Mouse (Mus musculus): ENCODE measurements at regions not wholly inside any gene's neighbourhood (a gene's known extent, or its start where the extent isn't known, plus 50 kb on each side); places are given as distances from the start of the nearest gene placed in this dataset.

DNA sequence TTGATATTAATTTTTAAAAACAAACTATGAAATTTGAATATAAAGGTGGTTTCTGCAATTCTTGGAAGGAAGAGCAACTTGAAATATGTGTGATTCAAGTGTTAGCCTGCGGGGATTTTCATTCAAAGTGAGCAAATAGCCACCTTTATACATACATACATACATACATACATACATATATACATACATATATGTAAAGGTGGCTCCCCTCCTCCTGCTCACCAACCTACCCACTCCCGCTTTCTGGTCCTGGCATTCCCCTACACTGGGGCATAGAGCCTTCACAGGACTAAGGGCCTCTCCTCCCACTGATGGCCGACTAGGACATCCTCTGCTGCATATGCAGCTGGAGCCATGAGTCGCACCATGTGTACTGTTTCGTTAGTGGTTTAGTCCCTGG lies 221.3 kb upstream of the Pde3a start:
- DNase-seq = no peak

- no peak for DNase-seq
Observed at GRCm38 (mm10) chr6:141034824-141035223, 214.2 kb upstream of the Pde3a start.

GRCm38 (mm10) chr6:141041358-141041757 lies 207.7 kb upstream of the Pde3a start:
- no peak for DNase-seq

- peak; percentile 16 for DNase-seq
Observed at GRCm38 (mm10) chr6:141041781-141042625, 207.1 kb upstream of the Pde3a start.

DNA sequence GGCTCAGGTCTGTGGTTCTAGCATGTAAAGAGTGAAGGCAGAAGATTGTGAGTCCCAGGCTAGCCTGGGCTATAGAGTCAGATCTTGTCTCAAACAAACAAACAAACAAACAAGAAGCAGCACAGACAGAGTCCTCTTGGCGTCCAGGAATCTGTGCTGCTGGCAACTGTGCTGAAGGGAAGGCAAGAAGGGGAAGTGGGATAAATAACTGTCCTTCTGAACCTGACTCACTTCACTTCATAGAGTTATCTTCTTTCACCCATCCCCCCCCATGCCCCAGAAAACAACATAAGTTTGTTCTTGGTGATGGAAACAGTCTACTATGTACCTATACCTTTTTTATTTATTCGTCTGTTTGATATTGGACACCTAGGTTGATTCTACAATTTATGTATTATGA lies 200.8 kb upstream of the Pde3a start:
- no peak for DNase-seq

GRCm38 (mm10) chr6:141050038-141050684 lies 198.9 kb upstream of the Pde3a start:
- DNase-seq = no peak

- no peak for DNase-seq
Observed at GRCm38 (mm10) chr6:141054026-141054425, 195.0 kb upstream of the Pde3a start.

DNA sequence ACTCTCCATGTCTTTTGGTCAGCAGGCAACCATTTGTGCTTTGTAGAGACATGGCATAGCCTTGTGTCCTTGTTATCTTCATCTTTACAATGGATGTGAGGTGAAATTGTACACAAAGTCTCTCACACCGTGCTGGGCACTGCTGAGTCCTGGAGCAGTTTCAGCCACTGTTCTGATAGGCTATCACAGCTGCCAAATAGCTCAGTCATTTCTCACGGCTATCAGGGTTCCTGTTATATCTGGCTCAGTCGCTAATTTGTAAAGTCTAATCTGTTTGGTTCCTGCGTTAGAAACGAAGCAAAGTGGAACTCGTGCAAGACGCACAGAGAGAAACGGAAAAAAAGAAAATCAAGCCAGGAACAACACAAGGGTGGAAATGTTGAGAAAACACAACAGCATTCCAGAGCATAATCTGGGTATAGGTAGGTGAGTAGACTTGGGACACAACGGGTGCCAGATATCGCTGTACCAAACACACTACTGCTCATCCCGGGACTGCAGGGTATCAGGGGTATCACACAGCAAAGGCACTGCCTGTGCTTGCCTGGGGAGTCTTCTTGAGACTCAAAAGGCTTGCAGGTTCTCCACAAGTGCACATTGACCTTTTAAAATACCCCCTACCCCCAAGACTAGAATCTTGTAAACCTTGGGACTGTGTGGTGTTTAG lies 189.7 kb upstream of the Pde3a start:
- DNase-seq = no peak

GRCm38 (mm10) chr6:141065724-141066123 lies 183.3 kb upstream of the Pde3a start:
- DNase-seq = no peak

GRCm38 (mm10) chr6:141068861-141069467 lies 180.1 kb upstream of the Pde3a start:
- no peak for DNase-seq

DNA sequence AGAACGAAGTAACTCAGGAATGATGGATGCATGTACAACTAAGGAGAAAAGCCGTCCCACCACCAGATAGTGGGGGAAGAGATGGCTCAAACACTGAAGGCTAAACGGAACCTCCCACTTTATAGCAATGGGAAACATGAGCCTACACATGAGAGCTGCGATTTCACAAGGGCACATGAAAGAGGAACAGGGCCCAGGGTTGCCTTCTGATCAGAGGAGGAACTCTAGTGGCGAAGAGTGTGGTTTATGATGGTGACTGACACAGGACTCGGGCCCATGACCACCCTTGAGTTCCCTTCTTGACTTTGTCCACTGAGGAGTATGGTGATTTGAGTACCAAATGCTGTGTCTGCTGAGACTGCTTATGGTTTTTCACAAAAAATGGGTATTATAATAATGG lies 179.2 kb upstream of the Pde3a start:
- DNase-seq = no peak

GRCm38 (mm10) chr6:141071507-141071906 lies 177.6 kb upstream of the Pde3a start:
- no peak for DNase-seq

- DNase-seq = no peak
Observed at GRCm38 (mm10) chr6:141091076-141091780, 157.8 kb upstream of the Pde3a start.

DNA sequence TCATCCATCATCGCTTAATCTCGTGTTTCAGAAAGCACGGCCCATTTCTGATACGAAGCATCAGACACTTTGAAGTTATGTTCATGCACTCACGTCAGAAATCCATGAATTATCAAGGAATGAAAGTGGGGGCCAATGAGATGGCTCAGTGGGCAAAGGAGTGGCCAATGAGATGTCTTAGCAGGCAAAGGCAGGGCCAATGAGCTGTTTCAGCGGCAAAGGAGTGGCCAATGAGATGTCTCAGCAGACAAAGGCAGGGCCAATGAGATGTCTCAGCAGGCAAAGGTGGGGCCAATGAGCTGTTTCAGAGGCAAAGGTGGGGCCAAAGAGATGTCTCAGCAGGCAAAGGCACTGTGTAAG lies 157.3 kb upstream of the Pde3a start:
- DNase-seq = no peak

- DNase-seq = no peak
Observed at GRCm38 (mm10) chr6:141097338-141098122, 151.5 kb upstream of the Pde3a start.

- no peak for DNase-seq
Observed at GRCm38 (mm10) chr6:141118287-141118686, 130.8 kb upstream of the Pde3a start.

DNA sequence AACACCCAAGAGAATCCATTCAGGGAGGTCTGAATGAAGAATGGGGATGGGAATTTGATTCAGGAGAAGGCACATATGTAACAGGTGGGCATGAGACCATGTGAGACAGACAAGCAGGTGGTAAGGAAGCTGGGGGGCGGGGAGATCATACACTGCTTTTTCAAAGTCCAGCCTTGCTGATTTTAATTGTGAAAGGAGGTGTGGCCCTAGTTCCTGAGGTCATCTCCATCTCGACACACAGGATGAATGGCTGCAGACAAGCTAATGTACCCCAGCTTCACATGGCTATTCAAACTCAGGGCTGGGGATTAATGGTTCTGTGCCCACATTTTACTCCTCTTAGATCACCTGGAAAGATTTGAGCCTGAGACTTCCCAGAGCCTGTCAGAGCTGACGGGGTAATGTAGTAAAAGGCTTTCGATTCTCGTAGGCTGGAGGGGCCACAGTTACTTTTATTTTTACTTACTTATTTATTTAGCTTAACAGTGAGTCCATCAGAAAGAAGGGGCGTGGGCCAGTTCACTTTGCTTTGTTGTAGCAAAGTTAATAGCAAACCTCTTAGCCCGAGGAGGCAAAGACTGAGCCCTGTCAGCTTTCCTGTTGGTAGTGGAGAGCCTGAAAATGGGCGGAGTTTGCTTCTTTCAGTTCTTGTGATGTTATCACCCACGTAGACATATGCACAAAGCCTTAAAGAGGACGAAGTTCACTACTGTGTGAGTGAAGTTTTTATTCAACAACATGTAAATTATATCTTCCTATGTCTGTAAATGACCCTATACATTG lies 122.3 kb upstream of the Pde3a start:
- DNase-seq = no peak

DNA sequence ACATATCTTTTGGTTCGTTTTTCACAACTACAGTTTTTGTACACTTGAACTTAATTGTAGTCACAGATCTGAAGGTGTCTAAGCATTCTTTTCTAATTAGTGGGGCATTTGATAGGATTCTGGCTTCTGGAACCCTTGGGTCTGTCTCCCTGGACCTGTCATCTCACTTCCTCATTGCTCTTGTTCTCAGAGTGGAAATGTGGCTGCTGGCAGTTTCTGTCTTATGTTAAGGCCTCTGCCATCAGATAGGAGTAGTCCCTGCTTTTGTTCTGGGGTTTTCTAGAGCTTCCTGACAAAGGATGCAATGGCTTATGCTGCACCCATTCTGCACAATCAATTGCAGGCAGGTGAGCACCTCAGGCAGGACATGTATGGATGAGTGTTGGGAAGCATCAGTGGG lies 119.5 kb upstream of the Pde3a start:
- DNase-seq = no peak

- no peak for DNase-seq
Observed at GRCm38 (mm10) chr6:141134176-141134575, 114.9 kb upstream of the Pde3a start.

DNA sequence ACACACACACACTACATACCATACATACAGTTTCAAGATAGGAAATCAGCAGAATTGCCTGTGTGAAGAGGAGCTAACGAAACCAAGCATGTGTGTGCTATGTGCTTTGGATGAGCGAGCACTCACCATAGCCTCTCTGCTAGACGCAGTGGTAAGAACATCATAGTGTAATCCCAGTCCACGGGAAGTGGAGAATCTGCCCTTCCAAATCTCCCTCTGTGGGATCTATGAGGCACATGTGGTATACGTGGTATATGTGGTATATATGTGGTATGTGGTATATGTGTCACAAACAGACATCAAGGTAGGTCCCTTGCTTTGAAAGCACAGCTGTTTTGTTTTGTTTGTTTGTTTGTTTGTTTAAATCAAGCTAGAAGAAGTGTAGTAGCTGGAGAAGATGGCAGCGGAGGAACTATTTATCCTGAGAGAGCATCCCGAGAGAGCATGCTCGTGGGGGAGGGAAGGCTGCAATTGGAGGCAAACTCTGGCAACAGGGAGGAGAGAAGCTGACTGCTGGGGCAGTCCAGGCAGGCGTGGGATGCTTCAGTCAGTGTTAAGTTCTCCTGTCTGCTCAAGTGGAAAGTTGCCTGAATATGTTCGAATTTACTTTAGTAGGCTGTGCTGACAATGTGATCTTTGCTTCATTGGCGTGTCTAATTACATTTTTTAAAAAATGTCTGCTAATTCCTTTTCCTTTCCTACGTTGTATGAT lies 112.2 kb upstream of the Pde3a start:
- no peak for DNase-seq

Data from adrenal gland, postnatal 14 days (tissue).